10 mouse cellular contexts compared by ENCODE assay signal in the genomic region with DNA sequence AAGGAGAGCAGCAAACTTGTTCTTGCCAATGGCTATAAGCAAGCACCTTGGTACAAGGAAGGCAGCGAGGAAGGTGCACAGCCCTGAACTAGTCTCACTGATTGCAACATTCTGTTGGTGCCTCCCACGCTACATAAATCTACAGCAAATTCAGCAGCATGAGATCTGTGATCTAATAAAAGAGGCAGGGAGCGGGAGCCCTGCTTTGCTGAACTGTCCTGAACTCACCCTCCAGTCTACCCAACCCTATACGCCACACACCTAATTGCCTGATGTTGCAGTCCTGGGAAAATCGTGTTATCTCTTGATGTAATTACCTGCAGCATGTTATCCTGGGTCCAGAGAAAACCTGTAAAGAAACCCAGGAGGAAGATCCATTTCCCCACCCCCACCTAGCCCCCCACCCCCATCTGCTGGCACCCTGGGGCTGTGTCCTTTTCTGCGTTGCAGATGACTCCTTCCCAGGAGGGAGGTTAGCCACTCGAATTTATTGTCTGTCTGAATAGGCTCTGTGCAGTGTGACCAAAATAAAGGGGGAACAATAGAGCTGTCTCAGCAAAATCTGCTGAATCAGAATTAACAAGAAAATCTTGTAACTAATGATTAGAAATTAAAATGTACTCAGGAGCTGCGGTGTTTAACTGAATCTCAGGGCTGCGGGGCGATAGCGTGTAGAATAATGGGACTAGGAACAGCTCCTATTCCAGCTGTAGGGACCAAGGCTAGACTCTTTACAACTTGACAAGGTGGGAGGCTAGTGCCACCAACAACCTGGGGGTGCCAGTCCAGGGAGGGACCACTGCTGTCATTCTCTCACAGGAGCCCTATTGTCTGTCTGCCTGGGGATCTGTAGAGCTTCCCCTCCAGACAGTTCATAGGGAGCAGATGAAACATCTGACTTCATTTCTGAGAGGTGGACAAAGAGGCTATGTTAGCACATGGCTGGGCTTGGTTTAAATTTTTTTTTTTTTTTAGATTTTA.
DNase-seq lines count a peak whose midpoint lies in the region; ATAC-seq lines count a peak whose summit lies in the region.
"Had no signal": no experiment of that assay in that cellular context is flagged by ENCODE, and none has a peak within 500 bp of the region (broad histone marks: within the 10 kb centered on the region; RNA-seq: fewer than 3 reads in every experiment).

No protein-coding gene starts in this region.

- DNase-seq in frontal cortex, postnatal 36 days (ENCODE audit: low spot score in 2 of 2): no peak
- peak; percentile 5 for DNase-seq in fat pad, adult 2 months (ENCODE audit: extremely low read depth, low read depth, low spot score)
- DNase-seq in neural tube, embryonic 11.5 days (ENCODE audit: low spot score): peak; percentile 12
- no peak for DNase-seq in gastrocnemius, adult 18-20 months (ENCODE audit: low spot score)
- DNase-seq in thymus, postnatal 36 days: no peak
- no peak for DNase-seq in liver
- DNase-seq: heart, adult 18-20 months had no signal

- H3K4me2 ChIP-seq in hindbrain, embryonic 15.5 days: no peak overlapping the region
- no peak overlapping the region for H3K4me2 ChIP-seq in neural tube, embryonic 11.5 days (ENCODE audit: low read depth)

- WGBS in hindbrain, embryonic 15.5 days: 27% methylated on average over 11 of the region's 11 CpGs
- WGBS in neural tube, embryonic 11.5 days: 43% methylated on average over 11 of the region's 11 CpGs

- H3K9me3 ChIP-seq in hindbrain, embryonic 15.5 days: no peaks in the 10 kb centered on the region
- no peaks in the 10 kb centered on the region for H3K9me3 ChIP-seq in neural tube, embryonic 11.5 days (ENCODE audit: control insufficient read depth, low read length)

- H3K9ac ChIP-seq in hindbrain, embryonic 15.5 days: no peak overlapping the region
- H3K9ac ChIP-seq in neural tube, embryonic 11.5 days (ENCODE audit: low read length): no peak overlapping the region

- H3K27me3 ChIP-seq in hindbrain, embryonic 15.5 days: no peaks in the 10 kb centered on the region
- no peaks in the 10 kb centered on the region for H3K27me3 ChIP-seq in neural tube, embryonic 11.5 days (ENCODE audit: control insufficient read depth, insufficient read depth, low read length)

- ATAC-seq in frontal cortex, adult (ENCODE audit: low TSS enrichment): peak; percentile 16; the same call in 1 of the 2 replicates
- peak; percentile 78 for ATAC-seq in hindbrain, embryonic 15.5 days (ENCODE audit: low FRiP score, low read depth)
- ATAC-seq in neural tube, embryonic 11.5 days (ENCODE audit: insufficient read depth, low FRiP score, low TSS enrichment): peak; percentile 85

- H3K4me1 ChIP-seq in hindbrain, embryonic 15.5 days (replicated peaks): peaks cover 11% of the 10 kb centered on the region
- peaks cover 7% of the 10 kb centered on the region; the same call in 1 of the 2 replicates for H3K4me1 ChIP-seq in neural tube, embryonic 11.5 days (ENCODE audit: control insufficient read depth, insufficient read depth, low read length)

- H3K4me3 ChIP-seq in hindbrain, embryonic 15.5 days: no peak overlapping the region
- H3K4me3 ChIP-seq in neural tube, embryonic 11.5 days (ENCODE audit: low read depth, low read length): no peak overlapping the region

- peak overlapping the region; percentile 71 for H3K27ac ChIP-seq in hindbrain, embryonic 15.5 days (replicated peaks)
- H3K27ac ChIP-seq in neural tube, embryonic 11.5 days (ENCODE audit: low read depth, low read length): peak overlapping the region; percentile 9; the same call in 1 of the 2 replicates
- H3K27ac ChIP-seq: kidney, postnatal 0 days had no signal

- H3K36me3 ChIP-seq in hindbrain, embryonic 15.5 days: no peaks in the 10 kb centered on the region
- H3K36me3 ChIP-seq in neural tube, embryonic 11.5 days (ENCODE audit: control insufficient read depth, insufficient read depth, low read length): no peaks in the 10 kb centered on the region

Comparison
In these comparisons a context has a peak if more than half of its experiments do, and no peak if none do; other contexts are left out.
1. ATAC-seq: peak in every context shown above with its lines; median percentile 85 in neural tube, embryonic 11.5 days; 78 in hindbrain, embryonic 15.5 days; 16 in frontal cortex, adult.
2. DNase-seq: peak in fat pad, adult 2 months (single experiment) and neural tube, embryonic 11.5 days (single experiment); none in frontal cortex, postnatal 36 days (0 of 2), gastrocnemius, adult 18-20 months (single experiment), thymus, postnatal 36 days (0 of 2) and liver (single experiment).